Mouse (Mus musculus) embryo, embryonic 11 days (tissue): ENCODE results near the gene Slc7a15.
"Not testable (repeated sequence)": the region's sequence is repeated elsewhere in the genome, so short reads cannot be mapped to it uniquely, and the experiment has no call there.

Source experiments
- DNase-seq: peaks from one replicate; pipeline ENCODE4 v3.0.0-alpha.2; 2015

The Slc7a15 gene

GRCm38 (mm10) chr12:8598966-8599365 lies at the start of gene Slc7a15:
Gene Slc7a15 (minus strand): TSS chr12:8599066.
- DNase-seq: not testable (repeated sequence)

DNA sequence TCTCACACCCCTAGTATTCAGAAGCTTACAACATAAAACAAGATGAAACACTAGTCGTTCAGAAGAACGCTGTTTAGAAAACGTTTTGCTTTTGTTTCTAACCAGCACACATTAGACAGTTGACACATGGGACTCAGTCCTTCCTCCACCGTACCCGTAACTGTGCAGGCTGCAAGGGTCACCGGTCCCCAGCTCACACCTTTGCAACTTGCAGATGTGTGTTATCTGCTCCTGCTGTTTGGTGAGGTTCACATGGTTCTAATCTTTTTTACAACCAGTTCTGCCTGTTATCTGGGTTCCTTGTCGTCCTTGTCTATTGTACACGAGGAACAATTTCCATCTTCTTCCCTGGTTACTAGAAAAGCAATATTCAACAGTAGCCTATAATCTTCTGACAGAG lies 49.3 kb upstream of the Slc7a15 start:
- not testable (repeated sequence) for DNase-seq

- peak; percentile 40 for DNase-seq
Measured at GRCm38 (mm10) chr12:8641425-8641735, 42.5 kb upstream of the Slc7a15 start.

DNA sequence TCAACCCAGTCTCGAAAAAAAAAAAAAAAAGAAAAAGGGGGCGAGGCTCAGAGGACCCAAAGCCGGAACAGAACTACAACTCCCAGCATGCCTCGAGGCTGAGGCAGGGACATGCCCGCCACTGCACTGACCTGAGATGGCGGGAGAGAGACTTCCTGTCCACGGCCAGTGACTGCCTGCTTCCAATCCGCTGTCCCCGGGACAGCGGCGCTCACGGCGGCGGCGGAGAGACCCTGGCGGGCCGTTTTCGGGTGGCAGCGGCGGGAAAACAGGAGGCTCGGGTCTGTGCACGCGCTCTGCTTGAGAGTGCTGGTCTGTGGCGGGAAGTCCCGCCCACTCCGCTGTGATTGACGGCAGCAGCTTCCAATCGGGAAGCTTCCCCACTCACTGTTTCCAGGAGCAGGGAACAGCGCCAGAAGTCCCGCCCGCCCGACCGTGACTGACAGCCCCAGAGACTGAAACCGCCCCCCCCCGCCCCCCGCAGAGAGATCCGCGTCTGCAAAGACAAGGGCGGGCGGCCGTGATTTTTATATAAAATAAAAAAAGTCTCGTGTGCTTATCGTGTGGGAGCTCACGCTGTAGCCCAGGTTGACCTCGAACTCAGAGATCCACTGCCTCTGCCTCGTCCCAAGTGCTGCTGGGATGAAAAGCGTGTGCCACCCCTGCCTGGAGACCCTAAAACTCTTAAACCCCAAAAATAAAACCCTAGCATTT lies 42.0 kb upstream of the Slc7a15 start:
- DNase-seq: peak; percentile 94

DNA sequence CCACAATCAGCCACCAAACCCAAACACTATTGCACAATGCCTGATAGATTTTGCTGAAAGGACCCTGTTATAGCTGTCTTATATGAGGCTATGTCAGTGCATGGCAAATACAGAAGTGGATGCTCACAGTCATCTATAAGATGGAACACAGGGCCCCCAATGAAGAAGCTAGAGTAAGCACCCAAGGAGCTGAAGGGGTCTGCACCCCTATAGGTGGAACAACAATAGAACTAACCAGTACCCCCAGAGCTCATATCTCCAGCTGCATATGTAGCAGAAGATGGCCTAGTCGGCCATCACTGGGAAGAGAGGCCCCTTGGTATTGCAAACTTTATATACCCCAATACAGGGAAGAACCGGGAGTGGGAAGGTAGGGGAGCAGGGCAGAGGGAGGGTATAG lies 41.3 kb upstream of the Slc7a15 start:
- DNase-seq: not testable (repeated sequence)

- DNase-seq: peak; percentile 75
Measured at GRCm38 (mm10) chr12:8638411-8639087, 39.7 kb upstream of the Slc7a15 start.

GRCm38 (mm10) chr12:8636945-8637344 lies 38.1 kb upstream of the Slc7a15 start:
- DNase-seq: no peak

- DNase-seq: no peak
Measured at GRCm38 (mm10) chr12:8635546-8635945, 36.7 kb upstream of the Slc7a15 start.

GRCm38 (mm10) chr12:8634306-8634705 lies 35.4 kb upstream of the Slc7a15 start:
- DNase-seq: no peak

- DNase-seq: no peak
Measured at GRCm38 (mm10) chr12:8632737-8633365, 34.0 kb upstream of the Slc7a15 start.

DNA sequence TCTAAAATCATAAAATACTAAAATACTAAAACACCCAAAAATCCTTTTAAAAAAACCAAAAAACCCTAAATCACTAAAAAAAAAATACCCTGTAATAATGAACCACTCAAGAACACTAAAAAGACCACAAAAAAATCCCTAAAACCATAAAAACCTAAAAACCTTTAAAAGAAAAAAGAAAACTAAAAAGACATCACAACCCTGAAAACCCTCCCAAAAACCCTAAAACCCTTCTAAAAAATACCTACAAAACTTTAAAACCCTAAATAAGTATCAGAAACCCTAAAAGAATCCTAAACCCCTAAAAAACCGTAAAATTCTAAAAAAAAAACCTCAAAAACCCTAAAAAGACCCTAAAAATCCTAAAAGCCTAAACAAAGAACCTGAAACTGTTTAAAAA lies 32.8 kb upstream of the Slc7a15 start:
- DNase-seq: no peak

DNA sequence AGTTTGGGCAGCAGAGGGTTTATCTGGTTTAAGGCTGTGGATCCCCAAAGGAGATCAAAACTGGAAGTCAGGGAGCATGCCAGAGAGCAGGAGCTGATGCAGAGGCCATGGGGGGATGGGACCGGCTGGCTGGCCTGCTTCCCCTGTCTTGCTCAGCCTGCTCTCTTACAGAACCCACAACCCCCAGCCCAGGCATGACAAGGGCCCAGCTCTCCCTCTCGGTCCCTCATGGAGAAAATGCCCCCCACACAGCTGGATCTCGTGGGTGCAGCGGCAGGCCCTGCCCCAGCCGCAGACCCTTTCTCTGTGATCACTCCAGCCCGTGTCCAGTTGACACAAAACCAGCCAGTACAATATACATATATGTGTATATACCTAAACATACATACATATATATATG lies 30.7 kb upstream of the Slc7a15 start:
- DNase-seq: no peak

DNA sequence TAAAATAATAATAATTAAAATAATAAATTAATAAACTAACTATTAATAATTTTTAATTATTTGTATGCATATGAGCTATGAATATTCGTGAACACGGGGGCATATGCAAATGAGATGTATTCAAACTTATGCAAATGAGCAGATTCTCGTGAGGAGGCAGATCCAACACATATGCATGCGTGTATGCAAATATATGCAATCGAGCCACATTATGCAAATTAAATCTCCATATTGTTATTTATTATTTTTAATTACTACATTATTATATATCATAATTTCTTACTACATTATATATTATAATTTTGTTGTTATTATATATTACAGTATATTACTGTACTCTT lies 21.8 kb upstream of the Slc7a15 start:
- no peak for DNase-seq

GRCm38 (mm10) chr12:8619827-8620677 lies 21.2 kb upstream of the Slc7a15 start:
- DNase-seq: no peak

- DNase-seq: no peak
Measured at GRCm38 (mm10) chr12:8618271-8618670, 19.4 kb upstream of the Slc7a15 start.

- no peak for DNase-seq
Measured at GRCm38 (mm10) chr12:8609070-8609469, 10.2 kb upstream of the Slc7a15 start.

DNA sequence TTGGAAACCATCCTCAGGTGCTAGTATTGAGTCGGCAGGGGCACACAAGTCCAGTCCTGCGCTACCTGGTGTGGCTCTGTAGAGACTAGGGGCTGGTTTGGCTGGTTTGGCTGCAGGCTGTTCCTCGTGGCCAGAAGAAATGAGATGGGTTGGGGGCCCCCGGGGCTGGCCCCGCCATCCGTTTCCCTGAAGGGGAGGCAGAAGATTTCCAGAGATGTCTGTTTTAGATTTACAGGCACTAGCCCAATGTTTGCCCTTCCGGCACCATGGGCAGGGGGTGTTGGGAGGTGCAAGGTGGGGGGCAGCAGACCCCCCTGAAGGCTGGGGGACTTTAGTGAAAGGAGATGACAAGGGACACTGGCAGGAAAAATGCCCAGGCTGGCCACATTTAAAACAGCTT lies 3.3 kb downstream of the Slc7a15 start:
- no peak for DNase-seq

GRCm38 (mm10) chr12:8591326-8591725 lies 7.5 kb downstream of the Slc7a15 start:
- DNase-seq: not testable (repeated sequence)

DNA sequence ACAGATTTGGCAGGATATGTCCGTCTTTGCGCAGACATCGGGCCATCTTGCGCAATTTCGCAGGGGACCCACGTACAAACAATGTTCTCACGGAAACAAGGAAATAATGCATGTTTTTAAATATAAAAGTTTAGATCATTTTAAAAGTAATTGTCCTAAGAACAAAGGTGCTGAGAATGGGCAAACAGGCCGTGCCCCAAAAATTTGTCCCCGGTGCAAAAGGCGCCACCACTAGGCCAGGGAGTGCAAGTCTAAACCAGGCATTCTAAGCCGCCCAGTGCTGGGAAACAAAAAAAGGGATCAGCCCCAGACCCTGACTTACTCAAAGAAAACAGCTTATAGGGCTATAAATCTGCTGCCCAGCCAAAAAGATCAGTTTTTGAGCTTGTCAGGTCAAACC lies 25.5 kb downstream of the Slc7a15 start:
- no peak for DNase-seq

DNA sequence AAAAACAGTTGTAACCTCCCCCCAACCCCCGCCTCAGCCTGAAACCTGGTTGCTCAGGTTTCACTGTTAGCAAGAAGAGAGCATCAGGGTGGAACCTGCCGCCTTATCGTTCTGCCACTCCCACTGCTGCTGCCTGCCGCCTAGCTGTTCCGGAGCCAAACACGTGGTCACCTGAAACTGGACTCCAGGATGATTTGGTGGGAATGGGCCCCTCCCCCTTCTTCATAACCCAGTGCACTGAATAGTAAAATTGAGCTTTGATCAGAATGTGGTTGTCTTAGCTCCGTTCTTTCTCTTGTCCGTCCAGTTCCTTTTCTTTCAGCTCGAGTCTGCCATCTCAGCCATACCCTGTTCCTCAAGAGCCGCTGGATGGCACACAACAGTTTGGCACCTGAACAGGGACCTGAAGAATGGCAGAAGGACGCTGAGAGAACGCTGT lies 26.9 kb downstream of the Slc7a15 start:
- DNase-seq: not testable (repeated sequence)

DNA sequence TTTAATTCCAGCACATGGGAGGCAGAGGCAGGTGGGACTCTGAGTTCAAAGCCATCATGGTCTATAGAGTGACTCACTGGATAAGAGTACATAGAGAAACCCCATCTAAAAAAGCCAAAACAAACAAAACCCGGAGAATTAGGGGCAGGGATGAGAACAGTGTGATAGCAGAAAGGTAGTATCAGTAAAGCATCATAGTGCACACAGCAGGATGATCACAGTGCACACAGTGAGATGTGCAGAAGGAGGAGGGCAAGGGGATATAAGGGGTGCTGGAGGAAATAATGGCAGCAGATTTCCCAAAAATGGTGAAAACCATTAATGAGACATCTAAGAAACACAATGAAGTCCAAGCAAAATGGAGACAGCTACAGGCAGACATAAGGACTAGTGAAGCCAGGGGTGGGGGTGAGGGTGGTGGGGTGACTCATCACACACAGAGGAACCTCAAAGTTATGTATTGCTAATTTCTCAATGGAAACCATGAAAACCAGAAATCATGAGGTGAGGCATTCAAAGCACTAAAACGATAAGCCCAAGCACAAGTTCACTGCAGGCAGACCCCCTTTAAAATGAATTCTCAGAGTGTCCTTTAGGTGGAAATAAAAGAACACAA lies 27.5 kb downstream of the Slc7a15 start:
- not testable (repeated sequence) for DNase-seq

DNA sequence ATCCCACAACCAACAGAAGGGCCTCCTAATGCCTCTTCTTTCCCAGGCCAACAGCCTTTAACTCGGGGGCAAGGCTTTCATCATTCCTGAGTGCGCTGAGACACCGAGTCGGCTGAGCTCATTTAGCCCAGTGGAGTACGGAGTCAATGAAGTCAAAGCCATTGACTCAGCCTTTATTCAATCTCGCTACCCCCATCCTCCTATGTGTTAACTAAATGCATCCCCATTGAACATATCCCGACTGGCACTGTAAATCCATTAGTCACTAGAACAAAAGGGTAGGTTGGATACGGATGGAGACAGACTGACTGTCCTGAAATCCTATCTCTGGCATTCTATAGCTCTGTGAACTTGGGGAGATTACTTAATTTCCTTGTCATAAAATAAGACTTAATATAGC lies 36.7 kb downstream of the Slc7a15 start:
- not testable (repeated sequence) for DNase-seq

DNA sequence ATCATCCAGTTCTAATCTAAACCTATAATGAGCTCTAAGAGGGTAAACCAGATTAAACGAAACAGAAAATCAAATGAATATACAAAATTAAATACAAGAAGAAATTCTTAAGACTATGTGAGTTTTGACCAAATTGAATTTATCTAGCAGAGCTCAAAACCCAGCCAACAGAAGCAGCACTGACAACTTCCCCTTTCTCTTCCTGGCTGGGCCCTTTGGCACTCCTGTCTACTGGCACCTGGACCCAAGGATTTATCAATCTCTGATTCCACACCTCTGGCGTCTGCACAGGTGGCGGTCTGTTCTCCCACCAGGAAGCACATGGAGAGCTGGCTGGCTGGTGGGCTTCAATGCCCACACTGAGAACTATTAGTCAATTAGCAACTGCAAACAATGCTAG lies 39.0 kb downstream of the Slc7a15 start:
- DNase-seq: not testable (repeated sequence)
